Mouse (Mus musculus) stomach, postnatal 0 days (tissue): Measurements from ENCODE around the gene Timeless. TPM values are rescaled to one million over a fixed set of nuclear protein-coding genes. Genes with fewer than 3 reads are reported as not detected.
"Not testable (repeated sequence)": the region's sequence is repeated elsewhere in the genome, so short reads cannot be mapped to it uniquely, and the experiment has no call there.

Source experiments
- ATAC-seq: fragments of 200-750 bp; cut with Nextera tagmentation; 2 replicates; pipeline ENCODE4 v1.8.0; 2017; ENCODE audit not compliant: low FRiP score, low TSS enrichment
- DNase-seq: peaks from one replicate; pipeline ENCODE4 v3.0.0-alpha.2; 2016; ENCODE audit warnings: low spot score
- H3K27ac ChIP-seq: fragments of 300-500 bp; sonication (generic); replicated peaks from 2 replicates; pipeline ENCODE4 v1.5.1; 2014; ENCODE audit warnings: mild to moderate bottlenecking, control low read depth
- H3K27me3 ChIP-seq: fragments of 300-500 bp; sonication (generic); 2 replicates; pipeline ENCODE4 v1.6.1; 2014; ENCODE audit warnings: low read length; ENCODE audit not compliant: control insufficient read depth, insufficient read depth
- H3K36me3 ChIP-seq: fragments of 300-500 bp; sonication (generic); 2 replicates; pipeline ENCODE4 v1.6.1; 2014; ENCODE audit warnings: low read length, mixed read lengths; ENCODE audit not compliant: control insufficient read depth, insufficient read depth
- H3K4me1 ChIP-seq: fragments of 300-500 bp; sonication (generic); replicated peaks from 2 replicates; pipeline ENCODE4 v1.6.1; 2014; ENCODE audit warnings: antibody characterized with exemption; ENCODE audit not compliant: control insufficient read depth, insufficient read depth
- H3K4me2 ChIP-seq: fragments of 300-500 bp; sonication (generic); replicated peaks from 2 replicates; pipeline ENCODE4 v1.6.1; 2014; ENCODE audit warnings: low read depth, mild to moderate bottlenecking, control low read depth, moderate library complexity
- H3K4me3 ChIP-seq: fragments of 300-500 bp; sonication (generic); 2 replicates; pipeline ENCODE4 v1.5.1; 2014; ENCODE audit warnings: low read depth, low read length, control low read depth
- H3K9ac ChIP-seq: fragments of 300-500 bp; sonication (generic); 2 replicates; pipeline ENCODE4 v1.6.1; 2014; ENCODE audit warnings: mild to moderate bottlenecking, low read length, control low read depth, mixed read lengths
- H3K9me3 ChIP-seq: fragments of 300-500 bp; sonication (generic); 2 replicates; pipeline ENCODE4 v1.6.1; 2016; ENCODE audit warnings: low read length; ENCODE audit not compliant: control insufficient read depth
- CTCF ChIP-seq: IDR thresholded peaks from 2 replicates; pipeline ENCODE4 v1.5.1; 2016; ENCODE audit warnings: antibody characterized with exemption, low read depth, mild to moderate bottlenecking, moderate library complexity
- EP300 ChIP-seq: optimal IDR thresholded peaks from 2 replicates; pipeline ENCODE3; 2016; ENCODE audit warnings: antibody characterized with exemption
- WGBS: fragments of 180-500 bp; shearing (Covaris S2); extraction: QIAGEN DNeasy Blood & Tissue Kit; methylation state at CpG from one replicate; pipeline ENCODE4 v1.1.7; 2014; 5-methylcytosine and 5-hydroxymethylcytosine counted together
- polyA plus RNA-seq: library from polyadenylated mRNA; unstranded; fragments of >200 nt; fragmentation: Nextera tagmentation; extraction: Ambion mirVana; gene quantifications from 2 replicates; pipeline ENCODE4 v1.2.1, GENCODE M21; 2015

Timeless gene
- polyA plus RNA-seq, 1 experiment from 2014 or later, result 10.5 TPM

DNA sequence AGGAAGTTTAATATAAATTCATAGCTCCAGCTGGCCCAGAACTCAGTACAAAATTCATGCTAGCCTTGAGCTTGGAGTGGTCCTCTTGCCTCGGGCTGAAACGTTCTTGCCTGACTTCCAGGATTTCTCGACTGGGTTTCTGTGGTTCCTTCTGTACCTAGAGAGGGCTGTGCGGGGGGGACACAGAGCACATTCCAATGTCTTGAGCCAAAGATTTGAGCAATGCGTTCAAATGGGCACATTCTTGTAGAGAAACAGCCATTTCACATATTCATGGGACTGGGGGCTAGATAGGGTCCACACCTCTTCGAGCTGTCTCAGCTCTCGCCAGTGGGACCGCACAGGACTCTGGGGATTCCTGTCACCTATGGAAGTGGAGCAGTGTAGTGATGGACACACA is 24.1 kb downstream of the Timeless start:
- H3K4me3 ChIP-seq, result no peak overlapping the region
- H3K4me2 ChIP-seq, result no peak overlapping the region
- WGBS, result 85% methylated on average over 8 of the region's 8 CpGs
- no peaks in the 10 kb centered on the region for H3K9me3 ChIP-seq
- no peak overlapping the region for H3K9ac ChIP-seq
- no peaks in the 10 kb centered on the region for H3K27me3 ChIP-seq
- peaks cover 6% of the 10 kb centered on the region for H3K36me3 ChIP-seq
- H3K27ac ChIP-seq, result no peak overlapping the region
- no peaks in the 10 kb centered on the region for H3K4me1 ChIP-seq
- ATAC-seq (no peak), DNase-seq (no peak)
- no peak for TF ChIP-seq CTCF
- no peak for TF ChIP-seq EP300

GRCm38 (mm10) chr10:128256328-128256727 is 24.5 kb downstream of the Timeless start:
- Histone ChIP-seq H3K36me3 (peaks cover 6% of the 10 kb centered on the region), H3K27me3 (no peaks in the 10 kb centered on the region), H3K9ac (no peak overlapping the region), H3K4me3 (no peak overlapping the region), H3K4me1 (no peaks in the 10 kb centered on the region), H3K4me2 (no peak overlapping the region), H3K27ac (no peak overlapping the region), H3K9me3 (no peaks in the 10 kb centered on the region)
- 69% methylated on average over 8 of the region's 8 CpGs for WGBS
- TF ChIP-seq CTCF, result no peak
- TF ChIP-seq EP300, result no peak
- DNase-seq (no peak), ATAC-seq (peak; percentile 88)

DNA sequence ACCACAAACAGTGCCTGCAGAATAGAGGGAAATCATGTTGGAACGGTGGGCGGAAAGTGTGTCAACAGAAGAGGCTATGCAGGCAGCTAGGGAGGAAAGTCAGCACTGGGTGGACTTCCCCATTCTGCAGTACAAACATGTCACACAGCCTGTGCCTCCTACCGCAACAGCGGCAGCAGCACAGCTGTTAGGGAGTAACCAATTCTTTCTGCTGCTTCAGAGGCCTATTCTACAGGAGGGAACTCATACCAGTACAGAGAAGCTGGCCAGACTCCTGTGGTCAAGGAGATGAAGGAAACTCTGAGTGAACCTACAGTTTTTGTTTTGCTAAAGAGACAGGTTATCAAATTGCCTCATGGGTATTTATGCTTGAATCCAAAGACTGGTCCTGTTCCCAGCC is 27.1 kb downstream of the Timeless start:
- no peak for ATAC-seq
- no peaks in the 10 kb centered on the region for H3K4me1 ChIP-seq
- DNase-seq, result no peak
- no peaks in the 10 kb centered on the region for H3K9me3 ChIP-seq
- H3K4me2 ChIP-seq, result no peak overlapping the region
- 55% methylated on average over 4 of the region's 4 CpGs for WGBS
- TF ChIP-seq CTCF, result no peak
- no peak for TF ChIP-seq EP300
- H3K27me3 ChIP-seq, result no peaks in the 10 kb centered on the region
- no peak overlapping the region for H3K27ac ChIP-seq
- no peaks in the 10 kb centered on the region for H3K36me3 ChIP-seq
- no peak overlapping the region for H3K4me3 ChIP-seq
- H3K9ac ChIP-seq, result no peak overlapping the region

GRCm38 (mm10) chr10:128259946-128260345 is 28.1 kb downstream of the Timeless start:
- ATAC-seq (no peak), DNase-seq (no peak)
- no peaks in the 10 kb centered on the region for H3K27me3 ChIP-seq
- H3K36me3 ChIP-seq, result no peaks in the 10 kb centered on the region
- no peak overlapping the region for H3K4me2 ChIP-seq
- TF ChIP-seq CTCF (no peak), EP300 (no peak)
- H3K9ac ChIP-seq, result no peak overlapping the region
- H3K4me3 ChIP-seq, result no peak overlapping the region
- WGBS, result 83% methylated on average over 5 of the region's 5 CpGs
- no peaks in the 10 kb centered on the region for H3K4me1 ChIP-seq
- H3K27ac ChIP-seq, result no peak overlapping the region
- H3K9me3 ChIP-seq, result no peaks in the 10 kb centered on the region

GRCm38 (mm10) chr10:128260376-128260775 is 28.5 kb downstream of the Timeless start:
- DNase-seq, H3K36me3 ChIP-seq, H3K4me2 ChIP-seq, ATAC-seq, H3K27me3 ChIP-seq, H3K4me3 ChIP-seq, H3K9me3 ChIP-seq, H3K27ac ChIP-seq, H3K9ac ChIP-seq, H3K4me1 ChIP-seq: not testable (repeated sequence)
- WGBS, result 48% methylated on average over 7 of the region's 7 CpGs

GRCm38 (mm10) chr10:128262300-128262699 is 30.4 kb downstream of the Timeless start:
- Histone ChIP-seq H3K27me3 (no peaks in the 10 kb centered on the region), H3K4me3 (no peak overlapping the region)

More at GRCm38 (mm10) chr10:128262300-128262699, 30.4 kb downstream of the Timeless start:
- H3K4me2 ChIP-seq, result no peak overlapping the region
- ATAC-seq (no peak), DNase-seq (no peak)
- TF ChIP-seq CTCF (no peak), EP300 (no peak)
- no peaks in the 10 kb centered on the region for H3K9me3 ChIP-seq
- no peak overlapping the region for H3K9ac ChIP-seq
- no peaks in the 10 kb centered on the region for H3K4me1 ChIP-seq
- WGBS, result 77% methylated on average over 22 of the region's 22 CpGs
- no peak overlapping the region for H3K27ac ChIP-seq
- H3K36me3 ChIP-seq, result no peaks in the 10 kb centered on the region
